Mouse (Mus musculus): Measurements from ENCODE around the gene Nlrc3.

- no peak for TF ChIP-seq POLR2A (IDR thresholded peaks at IDR 0.05; ENCODE audit: low read depth, low read length)
- no peak for TF ChIP-seq CTCF (conservative IDR thresholded peaks at IDR 0.05; ENCODE audit: insufficient read depth, insufficient read length, low read depth, low read length)
Observed at GRCm38 (mm10) chr16:3933536-3933935, 42.9 kb downstream of the Nlrc3 start.
